Mouse (Mus musculus): ENCODE data around the gene Mul1. TPM values are rescaled to one million over a fixed set of nuclear protein-coding genes. Genes with fewer than 3 reads are reported as not detected.
A peak's percentile ranks its signal among the peaks of the same experiment; 100 is the strongest.

The Mul1 gene
- polyA plus RNA-seq (2014; fragmentation: Nextera tagmentation; extraction: Ambion mirVana) = 22.8 and 23.8 TPM in 2 replicates

GRCm38 (mm10) chr4:138434347-138435316, at the start of gene Mul1:
Gene Mul1 (plus strand): TSS chr4:138434671.
- WGBS = 2% methylated on average over 64 of the region's 64 CpGs
- peak within 1 kb of the TSS; percentile 80 for H3K9ac ChIP-seq (replicated peaks; ENCODE audit: low read length)
- peaks cover 38% of the 10 kb centered on the region for H3K36me3 ChIP-seq (ENCODE audit: control insufficient read depth, insufficient read depth, low read length)
- peak within 1 kb of the TSS; percentile 95 for H3K4me2 ChIP-seq (ENCODE audit: low read length)
- peak; percentile 93 for ATAC-seq (ENCODE audit: low FRiP score, low TSS enrichment)
- peak within 1 kb of the TSS; percentile 73 for H3K27ac ChIP-seq (replicated peaks; ENCODE audit: low read depth, low read length)
- no peaks in the 10 kb centered on the region for H3K9me3 ChIP-seq (ENCODE audit: control insufficient read depth, low read length)
- DNase-seq = peak; percentile 98
- H3K4me1 ChIP-seq (ENCODE audit: control insufficient read depth, insufficient read depth, low read length) = peaks cover 11% of the 10 kb centered on the region
- H3K4me3 ChIP-seq (replicated peaks; ENCODE audit: low read depth, low read length) = peak within 1 kb of the TSS; percentile 89
- H3K27me3 ChIP-seq (ENCODE audit: control insufficient read depth, insufficient read depth, low read length) = no peaks in the 10 kb centered on the region

GRCm38 (mm10) chr4:138393703-138394102, 40.8 kb upstream of the Mul1 start:
- DNase-seq = no peak
- H3K4me2 ChIP-seq (ENCODE audit: low read length) = no peak overlapping the region
- H3K36me3 ChIP-seq (ENCODE audit: control insufficient read depth, insufficient read depth, low read length) = no peaks in the 10 kb centered on the region
- no peaks in the 10 kb centered on the region for H3K4me1 ChIP-seq (ENCODE audit: control insufficient read depth, insufficient read depth, low read length)
- no peaks in the 10 kb centered on the region for H3K9me3 ChIP-seq (ENCODE audit: control insufficient read depth, low read length)
- WGBS = 58% methylated on average over 7 of the region's 7 CpGs
- H3K4me3 ChIP-seq (replicated peaks; ENCODE audit: low read depth, low read length) = no peak overlapping the region
- ATAC-seq (ENCODE audit: low FRiP score, low TSS enrichment) = no peak
- H3K27me3 ChIP-seq (ENCODE audit: control insufficient read depth, insufficient read depth, low read length) = peaks cover 55% of the 10 kb centered on the region
- H3K9ac ChIP-seq (replicated peaks; ENCODE audit: low read length) = no peak overlapping the region
- no peak overlapping the region for H3K27ac ChIP-seq (replicated peaks; ENCODE audit: low read depth, low read length)

GRCm38 (mm10) chr4:138395087-138395970, 39.1 kb upstream of the Mul1 start:
- Histone ChIP-seq H3K27me3 (ENCODE audit: control insufficient read depth, insufficient read depth, low read length) (peaks cover 55% of the 10 kb centered on the region), H3K27ac (replicated peaks; ENCODE audit: low read depth, low read length) (no peak overlapping the region), H3K4me2 (ENCODE audit: low read length) (peak overlapping the region; percentile 70), H3K9ac (replicated peaks; ENCODE audit: low read length) (peak overlapping the region; percentile 50), H3K4me3 (replicated peaks; ENCODE audit: low read depth, low read length) (peak overlapping the region; percentile 41), H3K36me3 (ENCODE audit: control insufficient read depth, insufficient read depth, low read length) (no peaks in the 10 kb centered on the region), H3K4me1 (ENCODE audit: control insufficient read depth, insufficient read depth, low read length) (no peaks in the 10 kb centered on the region), H3K9me3 (ENCODE audit: control insufficient read depth, low read length) (no peaks in the 10 kb centered on the region)
- peak; percentile 76 for DNase-seq
- ATAC-seq (ENCODE audit: low FRiP score, low TSS enrichment) = no peak
- under 1% methylated on average over 102 of the region's 103 CpGs for WGBS

- WGBS = 1% methylated on average over 46 of the region's 46 CpGs
- Histone ChIP-seq H3K36me3 (ENCODE audit: control insufficient read depth, insufficient read depth, low read length) (no peaks in the 10 kb centered on the region), H3K4me3 (replicated peaks; ENCODE audit: low read depth, low read length) (peak within 1 kb of the TSS; percentile 41), H3K4me1 (ENCODE audit: control insufficient read depth, insufficient read depth, low read length) (no peaks in the 10 kb centered on the region), H3K9me3 (ENCODE audit: control insufficient read depth, low read length) (no peaks in the 10 kb centered on the region), H3K4me2 (ENCODE audit: low read length) (peak within 1 kb of the TSS; percentile 70), H3K9ac (replicated peaks; ENCODE audit: low read length) (peak within 1 kb of the TSS; percentile 50), H3K27ac (replicated peaks; ENCODE audit: low read depth, low read length) (no peak within 1 kb of the TSS), H3K27me3 (ENCODE audit: control insufficient read depth, insufficient read depth, low read length) (peaks cover 55% of the 10 kb centered on the region)
- peak; percentile 74 for DNase-seq
- ATAC-seq (ENCODE audit: low FRiP score, low TSS enrichment) = no peak
Observed at GRCm38 (mm10) chr4:138395971-138396645, 38.4 kb upstream of the Mul1 start, which contains the start of gene Fam43b. Gene Fam43b (minus strand): TSS chr4:138396528.

- no peaks in the 10 kb centered on the region for H3K36me3 ChIP-seq (ENCODE audit: control insufficient read depth, insufficient read depth, low read length)
- H3K9ac ChIP-seq (replicated peaks; ENCODE audit: low read length) = no peak overlapping the region
- H3K4me3 ChIP-seq (replicated peaks; ENCODE audit: low read depth, low read length) = peak overlapping the region; percentile 41
- no peak overlapping the region for H3K27ac ChIP-seq (replicated peaks; ENCODE audit: low read depth, low read length)
- no peak for DNase-seq
- H3K4me2 ChIP-seq (ENCODE audit: low read length) = peak overlapping the region; percentile 70
- H3K9me3 ChIP-seq (ENCODE audit: control insufficient read depth, low read length) = no peaks in the 10 kb centered on the region
- 4% methylated on average over 8 of the region's 8 CpGs for WGBS
- peaks cover 55% of the 10 kb centered on the region for H3K27me3 ChIP-seq (ENCODE audit: control insufficient read depth, insufficient read depth, low read length)
- ATAC-seq (ENCODE audit: low FRiP score, low TSS enrichment) = no peak
- no peaks in the 10 kb centered on the region for H3K4me1 ChIP-seq (ENCODE audit: control insufficient read depth, insufficient read depth, low read length)
Observed at GRCm38 (mm10) chr4:138396711-138397110, 37.8 kb upstream of the Mul1 start.

GRCm38 (mm10) chr4:138404806-138405205, 29.7 kb upstream of the Mul1 start:
- 0% methylated on average over 2 of the region's 2 CpGs for WGBS
- no peak for DNase-seq
- ATAC-seq (ENCODE audit: low FRiP score, low TSS enrichment) = no peak
- H3K27me3 ChIP-seq (ENCODE audit: control insufficient read depth, insufficient read depth, low read length) = no peaks in the 10 kb centered on the region
- no peak overlapping the region for H3K9ac ChIP-seq (replicated peaks; ENCODE audit: low read length)
- H3K36me3 ChIP-seq (ENCODE audit: control insufficient read depth, insufficient read depth, low read length) = no peaks in the 10 kb centered on the region
- no peak overlapping the region for H3K4me3 ChIP-seq (replicated peaks; ENCODE audit: low read depth, low read length)
- H3K4me1 ChIP-seq (ENCODE audit: control insufficient read depth, insufficient read depth, low read length) = no peaks in the 10 kb centered on the region
- no peak overlapping the region for H3K27ac ChIP-seq (replicated peaks; ENCODE audit: low read depth, low read length)
- H3K4me2 ChIP-seq (ENCODE audit: low read length) = no peak overlapping the region
- H3K9me3 ChIP-seq (ENCODE audit: control insufficient read depth, low read length) = no peaks in the 10 kb centered on the region

- no peaks in the 10 kb centered on the region for H3K4me1 ChIP-seq (ENCODE audit: control insufficient read depth, insufficient read depth, low read length)
- no peak overlapping the region for H3K4me2 ChIP-seq (ENCODE audit: low read length)
- WGBS = 83% methylated on average over 11 of the region's 13 CpGs
- ATAC-seq (ENCODE audit: low FRiP score, low TSS enrichment) = no peak
- H3K9me3 ChIP-seq (ENCODE audit: control insufficient read depth, low read length) = no peaks in the 10 kb centered on the region
- H3K36me3 ChIP-seq (ENCODE audit: control insufficient read depth, insufficient read depth, low read length) = no peaks in the 10 kb centered on the region
- no peak for DNase-seq
- H3K9ac ChIP-seq (replicated peaks; ENCODE audit: low read length) = no peak overlapping the region
- H3K27me3 ChIP-seq (ENCODE audit: control insufficient read depth, insufficient read depth, low read length) = no peaks in the 10 kb centered on the region
- no peak overlapping the region for H3K27ac ChIP-seq (replicated peaks; ENCODE audit: low read depth, low read length)
- no peak overlapping the region for H3K4me3 ChIP-seq (replicated peaks; ENCODE audit: low read depth, low read length)
Observed at GRCm38 (mm10) chr4:138407479-138408194, 26.8 kb upstream of the Mul1 start.

- no peak overlapping the region for H3K27ac ChIP-seq (replicated peaks; ENCODE audit: low read depth, low read length)
- WGBS = 18% methylated on average over 5 of the region's 5 CpGs
- H3K4me3 ChIP-seq (replicated peaks; ENCODE audit: low read depth, low read length) = no peak overlapping the region
- no peaks in the 10 kb centered on the region for H3K4me1 ChIP-seq (ENCODE audit: control insufficient read depth, insufficient read depth, low read length)
- H3K9me3 ChIP-seq (ENCODE audit: control insufficient read depth, low read length) = no peaks in the 10 kb centered on the region
- H3K4me2 ChIP-seq (ENCODE audit: low read length) = no peak overlapping the region
- DNase-seq (no peak), ATAC-seq (ENCODE audit: low FRiP score, low TSS enrichment) (no peak)
- no peaks in the 10 kb centered on the region for H3K36me3 ChIP-seq (ENCODE audit: control insufficient read depth, insufficient read depth, low read length)
- H3K9ac ChIP-seq (replicated peaks; ENCODE audit: low read length) = no peak overlapping the region
- H3K27me3 ChIP-seq (ENCODE audit: control insufficient read depth, insufficient read depth, low read length) = no peaks in the 10 kb centered on the region
Observed at GRCm38 (mm10) chr4:138411011-138411410, 23.5 kb upstream of the Mul1 start.

Measured in midbrain, embryonic 14.5 days (tissue).